Mouse (Mus musculus) MEL (cell line): ENCODE measurements around the gene Tnc. TPM values are rescaled to one million over a fixed set of nuclear protein-coding genes. Genes with fewer than 3 reads are reported as not detected.

Source experiments
- DNase-seq: peaks from one replicate; pipeline ENCODE4 v3.0.0; 2011; ENCODE audit warnings: low read depth, low spot score
- H3K27ac ChIP-seq: 2 replicates; pipeline ENCODE4 v1.5.1; 2012; ENCODE audit warnings: low read depth, mild to moderate bottlenecking, control low read depth, low read length, moderate library complexity; ENCODE audit not compliant: control insufficient read depth
- H3K27me3 ChIP-seq, 2 experiments: fragments of 150-350 bp in 1 of 2; sonication (generic) in 1 of 2; 2 replicates each; pipeline ENCODE4 v1.6.1; 2012; ENCODE audit warnings: low read length in 2 of 2, mild to moderate bottlenecking in 2 of 2, improper control_type of control experiment in 1 of 2, moderate library complexity in 1 of 2; ENCODE audit not compliant: insufficient read depth in 2 of 2, control insufficient read depth in 1 of 2
- H3K36me3 ChIP-seq, 2 experiments: 2 replicates each; pipeline ENCODE4 v1.6.1; 2012 to 2014; ENCODE audit warnings: low read length in 2 of 2, improper control_type of control experiment in 1 of 2, inconsistent platforms in 1 of 2, mild to moderate bottlenecking in 1 of 2; ENCODE audit not compliant: insufficient read depth in 2 of 2, control insufficient read depth in 1 of 2
- H3K4me1 ChIP-seq, 2 experiments: fragments of 150-350 bp in 1 of 2; sonication (generic) in 1 of 2; 2 replicates each; pipeline ENCODE4 v1.6.1; 2012; ENCODE audit warnings: low read length in 2 of 2, improper control_type of control experiment in 1 of 2, mild to moderate bottlenecking in 1 of 2; ENCODE audit not compliant: insufficient read depth in 2 of 2, control insufficient read depth in 1 of 2
- H3K4me3 ChIP-seq, 2 experiments: fragments of 150-350 bp in 1 of 2; sonication (generic) in 1 of 2; 2 replicates each; pipeline ENCODE4 v1.5.1; 2012; ENCODE audit warnings: low read depth in 2 of 2, low read length in 2 of 2, mild to moderate bottlenecking in 2 of 2, moderate library complexity in 2 of 2, control low read depth in 1 of 2, improper control_type of control experiment in 1 of 2; ENCODE audit not compliant: control insufficient read depth in 1 of 2, insufficient read depth in 1 of 2
- H3K79me2 ChIP-seq: 2 replicates; pipeline ENCODE4 v1.6.1; 2012; ENCODE audit warnings: mild to moderate bottlenecking, low read length, moderate library complexity; ENCODE audit not compliant: control insufficient read depth, poor library complexity, insufficient read depth
- H3K9ac ChIP-seq: 2 replicates; pipeline ENCODE4 v1.6.1; 2012; ENCODE audit warnings: low read depth, mild to moderate bottlenecking, control low read depth, low read length, moderate library complexity; ENCODE audit not compliant: control insufficient read depth, poor library complexity, severe bottlenecking
- H3K9me3 ChIP-seq: fragments of 150-350 bp; sonication (generic); replicated peaks from 2 replicates; pipeline ENCODE4 v1.6.1; 2012; ENCODE audit warnings: mild to moderate bottlenecking, low read length, improper control_type of control experiment, moderate library complexity; ENCODE audit not compliant: insufficient read depth
- CHD1 ChIP-seq: IDR thresholded peaks from 2 replicates; pipeline ENCODE4 v1.6.1; 2012; ENCODE audit warnings: low read depth, mild to moderate bottlenecking, inconsistent platforms, low read length, improper control_type of control experiment
- E2F4 ChIP-seq: IDR thresholded peaks from 2 replicates; pipeline ENCODE4 v1.6.1; 2011; ENCODE audit warnings: low read depth, low read length, improper control_type of control experiment, borderline replicate concordance
- ELF1 ChIP-seq: IDR thresholded peaks from 2 replicates; pipeline ENCODE4 v1.6.1; 2014; ENCODE audit warnings: low read depth, mild to moderate bottlenecking, inconsistent platforms, low read length, improper control_type of control experiment, moderate library complexity
- EP300 ChIP-seq, 2 experiments: IDR thresholded peaks; 2 replicates each; pipeline ENCODE4 v1.6.1; 2011; ENCODE audit warnings: improper control_type of control experiment in 2 of 2, low read length in 2 of 2, low read depth in 1 of 2, mild to moderate bottlenecking in 1 of 2
- GABPA ChIP-seq: IDR thresholded peaks from 2 replicates; pipeline ENCODE4 v1.6.1; 2012; ENCODE audit warnings: low read depth, mild to moderate bottlenecking, inconsistent platforms, low read length, improper control_type of control experiment, moderate library complexity
- HCFC1 ChIP-seq: IDR thresholded peaks from 2 replicates; pipeline ENCODE4 v1.6.1; 2012; ENCODE audit warnings: low read depth, mild to moderate bottlenecking, inconsistent platforms, low read length, improper control_type of control experiment, moderate library complexity
- KAT2A ChIP-seq: conservative IDR thresholded peaks from 2 replicates; pipeline ENCODE4 v1.6.1; 2012; ENCODE audit warnings: low read depth, low read length, improper control_type of control experiment, inconsistent platforms
- MAFK ChIP-seq: IDR thresholded peaks from 2 replicates; pipeline ENCODE4 v1.6.1; 2011; ENCODE audit warnings: low read depth, mild to moderate bottlenecking, low read length, improper control_type of control experiment, borderline replicate concordance
- MAX ChIP-seq: IDR thresholded peaks from 2 replicates; pipeline ENCODE4 v1.6.1; 2011; ENCODE audit warnings: low read length, improper control_type of control experiment
- MAZ ChIP-seq: IDR thresholded peaks from 2 replicates; pipeline ENCODE4 v1.6.1; 2012; ENCODE audit warnings: low read depth, mild to moderate bottlenecking, inconsistent platforms, low read length, improper control_type of control experiment
- MEF2A ChIP-seq: IDR thresholded peaks from 2 replicates; pipeline ENCODE4 v1.6.1; 2014; ENCODE audit warnings: low read depth, mild to moderate bottlenecking, inconsistent platforms, low read length, improper control_type of control experiment; ENCODE audit not compliant: poor library complexity, insufficient replicate concordance, severe bottlenecking; ENCODE audit errors: extremely low read depth
- MXI1 ChIP-seq: IDR thresholded peaks from 2 replicates; pipeline ENCODE4 v1.6.1; 2011; ENCODE audit warnings: mild to moderate bottlenecking, low read depth, low read length, improper control_type of control experiment
- MYC ChIP-seq: IDR thresholded peaks from 2 replicates; pipeline ENCODE4 v1.6.1; 2011; ENCODE audit warnings: low read depth, mild to moderate bottlenecking, low read length, improper control_type of control experiment, moderate library complexity
- NELFE ChIP-seq: IDR thresholded peaks from 2 replicates; pipeline ENCODE4 v1.6.1; 2011; ENCODE audit warnings: low read depth, low read length, improper control_type of control experiment
- NRF1 ChIP-seq: IDR thresholded peaks from 2 replicates; pipeline ENCODE4 v1.6.1; 2014; ENCODE audit warnings: low read depth, mild to moderate bottlenecking, inconsistent platforms, low read length, improper control_type of control experiment, moderate library complexity; ENCODE audit not compliant: poor library complexity, insufficient read depth, severe bottlenecking
- POLR2A ChIP-seq, 2 experiments: IDR thresholded peaks; 2 replicates each; pipeline ENCODE4 v1.6.1; 2011 to 2012; ENCODE audit warnings: low read length in 2 of 2, mild to moderate bottlenecking in 2 of 2, control low read depth in 1 of 2, improper control_type of control experiment in 1 of 2, low read depth in 1 of 2, moderate library complexity in 1 of 2; ENCODE audit not compliant: control insufficient read depth in 1 of 2, insufficient read depth in 1 of 2, poor library complexity in 1 of 2
- POLR2AphosphoS5 ChIP-seq: IDR thresholded peaks from 2 replicates; pipeline ENCODE4 v1.6.1; 2012; ENCODE audit warnings: low read depth, borderline replicate concordance, mild to moderate bottlenecking, inconsistent platforms, low read length, moderate library complexity, mixed read lengths
- RAD21 ChIP-seq: IDR thresholded peaks from 2 replicates; pipeline ENCODE4 v1.6.1; 2011; ENCODE audit warnings: mild to moderate bottlenecking, low read depth, low read length, improper control_type of control experiment
- SIN3A ChIP-seq: IDR thresholded peaks from 2 replicates; pipeline ENCODE4 v1.6.1; 2012; ENCODE audit warnings: low read length, improper control_type of control experiment, inconsistent platforms
- TBP ChIP-seq: IDR thresholded peaks from 2 replicates; pipeline ENCODE4 v1.8.0; 2011; ENCODE audit warnings: low read depth, low read length, improper control_type of control experiment
- UBTF ChIP-seq: IDR thresholded peaks from 2 replicates; pipeline ENCODE4 v1.6.1; 2012; ENCODE audit warnings: low read depth, mild to moderate bottlenecking, inconsistent platforms, low read length, improper control_type of control experiment, moderate library complexity, borderline replicate concordance; ENCODE audit not compliant: insufficient read depth
- USF1 ChIP-seq: IDR thresholded peaks from 2 replicates; pipeline ENCODE4 v1.6.1; 2014; ENCODE audit warnings: low read depth, mild to moderate bottlenecking, inconsistent platforms, low read length, improper control_type of control experiment, moderate library complexity
- ZC3H11A ChIP-seq: IDR thresholded peaks from 2 replicates; pipeline ENCODE4 v1.6.1; 2012; ENCODE audit warnings: low read depth, mild to moderate bottlenecking, inconsistent platforms, low read length, improper control_type of control experiment
- ZKSCAN1 ChIP-seq: IDR thresholded peaks from 2 replicates; pipeline ENCODE4 v1.6.1; 2012; ENCODE audit warnings: low read depth, mild to moderate bottlenecking, inconsistent platforms, low read length, improper control_type of control experiment, moderate library complexity
- ZNF384 ChIP-seq: IDR thresholded peaks from 2 replicates; pipeline ENCODE4 v1.6.1; 2012; ENCODE audit warnings: low read depth, mild to moderate bottlenecking, inconsistent platforms, low read length, improper control_type of control experiment
- polyA plus RNA-seq, 2 experiments: library from polyadenylated mRNA; stranded (reverse) in 1 of 2; unstranded in 1 of 2; fragments of >175 nt in 1 of 2; fragments of >200 nt in 1 of 2; gene quantifications; 2 replicates each; pipeline versions ENCODE4 v1.2.1 to v1.2.4; 2012; ENCODE audit warnings: low replicate concordance in 2 of 2, low read depth in 1 of 2; ENCODE audit not compliant: insufficient read length in 2 of 2, insufficient read depth in 1 of 2, missing spikeins in 1 of 2
- total RNA-seq: library from RNA; depleted of rRNA; stranded (reverse); fragments of 300-350 nt; gene quantifications from 2 replicates; pipeline ENCODE4 v1.2.3, GENCODE M21; 2012

Tnc gene
- total and polyA plus RNA-seq, 3 experiments: not detected

GRCm38 (mm10) chr4:64048177-64048576 is 1.4 kb upstream of the Tnc start:
- Histone ChIP-seq H3K27me3 (no peaks in the 10 kb centered on the region; a peak in 1 of 4 replicates), H3K4me1 (no peaks in the 10 kb centered on the region), H3K36me3 (no peaks in the 10 kb centered on the region)
- no peak for TF ChIP-seq MAZ
- TF ChIP-seq MXI1: no peak
- no peak for TF ChIP-seq POLR2A (IDR thresholded peaks at IDR 0.05; ENCODE audit: control insufficient read depth in 1 of 2, insufficient read depth in 1 of 2, low read depth in 1 of 2, low read length in 2 of 2, poor library complexity in 1 of 2)
- TF ChIP-seq MAX: no peak
- no peak for TF ChIP-seq ZNF384
- TF ChIP-seq CHD1: no peak
- TF ChIP-seq EP300 (IDR thresholded peaks at IDR 0.05; ENCODE audit: low read depth in 1 of 2, low read length in 2 of 2): no peak
- TF ChIP-seq MYC: no peak
- TF ChIP-seq ZC3H11A: no peak
- no peak for TF ChIP-seq RAD21
- no peak for TF ChIP-seq KAT2A
- no peak for TF ChIP-seq POLR2AphosphoS5
- TF ChIP-seq SIN3A: no peak
- TF ChIP-seq UBTF: no peak
- TF ChIP-seq ELF1: no peak
- TF ChIP-seq NRF1: no peak
- TF ChIP-seq NELFE: no peak
- TF ChIP-seq, all 39 proteins: peak for 0
- Histone ChIP-seq H3K9me3 (no peaks in the 10 kb centered on the region), H3K27ac (no peak overlapping the region), H3K9ac (no peak overlapping the region), H3K4me3 (no peak overlapping the region), H3K79me2 (no peaks in the 10 kb centered on the region)
- DNase-seq: no peak

GRCm38 (mm10) chr4:64043893-64044292 is 2.9 kb downstream of the Tnc start:
- H3K36me3 ChIP-seq: no peaks in the 10 kb centered on the region
- no peaks in the 10 kb centered on the region for H3K79me2 ChIP-seq
- DNase-seq: no peak
- no peaks in the 10 kb centered on the region; a peak in 1 of 4 replicates for H3K27me3 ChIP-seq
- no peak overlapping the region for H3K9ac ChIP-seq
- H3K4me1 ChIP-seq: no peaks in the 10 kb centered on the region
- no peak overlapping the region for H3K4me3 ChIP-seq
- no peak overlapping the region for H3K27ac ChIP-seq
- H3K9me3 ChIP-seq: no peaks in the 10 kb centered on the region
- TF ChIP-seq SIN3A (no peak), E2F4 (no peak), GABPA (no peak), TBP (no peak), NELFE (no peak), POLR2A (IDR thresholded peaks at IDR 0.05; ENCODE audit: control insufficient read depth in 1 of 2, insufficient read depth in 1 of 2, low read depth in 1 of 2, low read length in 2 of 2, poor library complexity in 1 of 2) (no peak), MAFK (no peak), HCFC1 (no peak), MEF2A (no peak), USF1 (no peak), ZKSCAN1 (no peak), POLR2AphosphoS5 (no peak)
